ENCODE assay signal across 9 mouse cellular contexts in genomic region chr3:52180306-52180705, GRCm38 (mm10).
DNase-seq lines count a peak whose midpoint lies in the region; ATAC-seq and TF ChIP-seq lines count a peak whose summit lies in the region.
"Had no signal": no experiment of that assay in that cellular context is flagged by ENCODE, and none has a peak within 500 bp of the region (broad histone marks: within the 10 kb centered on the region; RNA-seq: fewer than 3 reads in every experiment).

No protein-coding gene starts in this region.

- TF ChIP-seq CTCF in left cerebral cortex, adult 2 months (IDR thresholded peaks at IDR 0.05) = no peak

- H3K4me1 ChIP-seq in forebrain, embryonic 12.5 days = peaks cover 43% of the 10 kb centered on the region
- H3K4me1 ChIP-seq in intestine, embryonic 16.5 days (ENCODE audit: control insufficient read depth, insufficient read depth, low read length) = peaks cover 25% of the 10 kb centered on the region
- peaks cover 27% of the 10 kb centered on the region for H3K4me1 ChIP-seq in midbrain, embryonic 14.5 days (ENCODE audit: control insufficient read depth, insufficient read depth, low read length)

- H3K9ac ChIP-seq in forebrain, embryonic 12.5 days = 0 out of 2 replicates have a peak overlapping the region, but pooled peaks have one; percentile 5
- H3K9ac ChIP-seq in intestine, embryonic 16.5 days (ENCODE audit: low read depth, low read length) = peak overlapping the region; percentile 14; the same call in 1 of the 2 replicates
- peak overlapping the region; percentile 39 for H3K9ac ChIP-seq in midbrain, embryonic 14.5 days (replicated peaks; ENCODE audit: low read length)
- H3K9ac ChIP-seq: liver, embryonic 15.5 days had no signal

- peak; percentile 12 for DNase-seq in gastrocnemius, adult 18-20 months (ENCODE audit: low spot score)
- no peak for DNase-seq in gastrocnemius, postnatal 25 days
- peak; percentile 51 for DNase-seq in midbrain, embryonic 14.5 days
- no peak for DNase-seq in natural killer cell, adult 2 months (ENCODE audit: low spot score in 2 of 2)
- no peak for DNase-seq in left cerebral cortex, adult 2 months (ENCODE audit: extremely low spot score in 1 of 2, low spot score in 2 of 2)

- ATAC-seq in forebrain, embryonic 12.5 days (ENCODE audit: low FRiP score) = peak; percentile 40; the same call in 1 of the 2 replicates
- ATAC-seq in intestine, embryonic 16.5 days = no peak; the same call in 1 of the 2 replicates
- ATAC-seq in midbrain, embryonic 14.5 days (ENCODE audit: low FRiP score, low TSS enrichment) = peak; percentile 38; the same call in 1 of the 2 replicates
- no peak for ATAC-seq in inflammation-experienced regulatory T-cells, adult 6 months

- intact Hi-C loops in left cerebral cortex, adult 2 months (cut with DNase I) = no loop called here

- no peaks in the 10 kb centered on the region for H3K9me3 ChIP-seq in forebrain, embryonic 12.5 days
- H3K9me3 ChIP-seq in intestine, embryonic 16.5 days (ENCODE audit: control insufficient read depth, low read length) = no peaks in the 10 kb centered on the region
- H3K9me3 ChIP-seq in midbrain, embryonic 14.5 days (ENCODE audit: control insufficient read depth, low read length) = no peaks in the 10 kb centered on the region
- H3K9me3 ChIP-seq: liver, embryonic 15.5 days had no signal

- H3K27me3 ChIP-seq in forebrain, embryonic 12.5 days = no peaks in the 10 kb centered on the region
- no peaks in the 10 kb centered on the region for H3K27me3 ChIP-seq in intestine, embryonic 16.5 days (replicated peaks; ENCODE audit: control insufficient read depth, insufficient read depth, low read length)
- no peaks in the 10 kb centered on the region for H3K27me3 ChIP-seq in midbrain, embryonic 14.5 days (ENCODE audit: control insufficient read depth, insufficient read depth, low read length)
- H3K27me3 ChIP-seq: liver, embryonic 15.5 days had no signal

- H3K27ac ChIP-seq in forebrain, embryonic 12.5 days = peak overlapping the region; percentile 94
- H3K27ac ChIP-seq in intestine, embryonic 16.5 days (ENCODE audit: low read length) = peak overlapping the region; percentile 87
- peak overlapping the region; percentile 89 for H3K27ac ChIP-seq in midbrain, embryonic 14.5 days (replicated peaks; ENCODE audit: low read depth, low read length)
- H3K27ac ChIP-seq in left cerebral cortex, adult 2 months = no peak overlapping the region
- H3K27ac ChIP-seq: liver, embryonic 15.5 days had no signal

- H3K36me3 ChIP-seq in forebrain, embryonic 12.5 days (replicated peaks) = no peaks in the 10 kb centered on the region
- H3K36me3 ChIP-seq in intestine, embryonic 16.5 days (ENCODE audit: control insufficient read depth, insufficient read depth, low read length) = no peaks in the 10 kb centered on the region
- no peaks in the 10 kb centered on the region for H3K36me3 ChIP-seq in midbrain, embryonic 14.5 days (ENCODE audit: control insufficient read depth, insufficient read depth, low read length)
- H3K36me3 ChIP-seq: liver, embryonic 15.5 days had no signal

- no peak overlapping the region for H3K4me3 ChIP-seq in forebrain, embryonic 12.5 days (replicated peaks)
- H3K4me3 ChIP-seq in intestine, embryonic 16.5 days (ENCODE audit: low read length) = no peak overlapping the region
- no peak overlapping the region for H3K4me3 ChIP-seq in midbrain, embryonic 14.5 days (replicated peaks; ENCODE audit: low read depth, low read length)
- H3K4me3 ChIP-seq in left cerebral cortex, adult 2 months = no peak overlapping the region
- H3K4me3 ChIP-seq: liver, embryonic 15.5 days had no signal

- WGBS in forebrain, embryonic 12.5 days = 22% methylated on average over 8 of the region's 8 CpGs
- 43% methylated on average over 8 of the region's 8 CpGs for WGBS in intestine, embryonic 16.5 days
- 18% methylated on average over 8 of the region's 8 CpGs for WGBS in midbrain, embryonic 14.5 days

- peak overlapping the region; percentile 27; the same call in 1 of the 2 replicates for H3K4me2 ChIP-seq in forebrain, embryonic 12.5 days
- no peak overlapping the region for H3K4me2 ChIP-seq in intestine, embryonic 16.5 days (ENCODE audit: low read depth, low read length)
- H3K4me2 ChIP-seq in midbrain, embryonic 14.5 days (ENCODE audit: low read length) = peak overlapping the region; percentile 44

Comparison
In these comparisons a context has a peak if more than half of its experiments do, and no peak if none do; other contexts are left out.
1. DNase-seq: peak in gastrocnemius, adult 18-20 months (single experiment) and midbrain, embryonic 14.5 days (single experiment); none in gastrocnemius, postnatal 25 days (single experiment), natural killer cell, adult 2 months (0 of 2) and left cerebral cortex, adult 2 months (0 of 2).
2. ATAC-seq: peak in forebrain, embryonic 12.5 days (single experiment) and midbrain, embryonic 14.5 days (single experiment); none in intestine, embryonic 16.5 days (single experiment) and inflammation-experienced regulatory T-cells, adult 6 months (single experiment).
3. Peak in every context shown above with its lines, with median percentiles within 50 percentile points of each other: H3K9ac ChIP-seq.